Mouse (Mus musculus) limb, embryonic 13.5 days (tissue): ENCODE measurements around the gene Zfp750. TPM values are rescaled to one million over a fixed set of nuclear protein-coding genes. Genes with fewer than 3 reads are reported as not detected.
A peak's percentile ranks its signal among the peaks of the same experiment; 100 is the strongest.

Source experiments
- ATAC-seq: fragments of 200-750 bp; cut with Nextera tagmentation; 2 replicates; pipeline ENCODE4 v1.8.0; 2017; ENCODE audit warnings: low read depth, moderate number of reproducible peaks, moderate TSS enrichment; ENCODE audit not compliant: low FRiP score
- H3K27ac ChIP-seq: fragments of 300-500 bp; sonication (generic); 2 replicates; pipeline ENCODE4 v1.5.1; 2015; ENCODE audit warnings: inconsistent platforms, mild to moderate bottlenecking, moderate library complexity
- H3K27me3 ChIP-seq: fragments of 300-500 bp; sonication (generic); 2 replicates; pipeline ENCODE4 v1.6.1; 2015; ENCODE audit warnings: mild to moderate bottlenecking, inconsistent platforms
- H3K36me3 ChIP-seq: fragments of 300-500 bp; sonication (generic); 2 replicates; pipeline ENCODE4 v1.6.1; 2015; ENCODE audit warnings: inconsistent platforms, mild to moderate bottlenecking, moderate library complexity
- H3K4me1 ChIP-seq: fragments of 300-500 bp; sonication (generic); 2 replicates; pipeline ENCODE4 v1.6.1; 2015; ENCODE audit warnings: inconsistent platforms
- H3K4me2 ChIP-seq: fragments of 300-500 bp; sonication (generic); replicated peaks from 2 replicates; pipeline ENCODE4 v1.6.1; 2015; ENCODE audit warnings: inconsistent platforms, mild to moderate bottlenecking, moderate library complexity
- H3K4me3 ChIP-seq: fragments of 300-500 bp; sonication (generic); 2 replicates; pipeline ENCODE4 v1.5.1; 2015; ENCODE audit warnings: moderate library complexity, mild to moderate bottlenecking, inconsistent platforms
- H3K9ac ChIP-seq: fragments of 300-500 bp; sonication (generic); 2 replicates; pipeline ENCODE4 v1.6.1; 2015; ENCODE audit warnings: mild to moderate bottlenecking, inconsistent platforms
- H3K9me3 ChIP-seq: fragments of 300-500 bp; sonication (generic); 2 replicates; pipeline ENCODE4 v1.6.1; 2016; ENCODE audit warnings: inconsistent platforms
- WGBS: fragments of 180-500 bp; shearing (Covaris S2); methylation state at CpG from one replicate; pipeline ENCODE4 v1.1.7; 2015; 5-methylcytosine and 5-hydroxymethylcytosine counted together
- polyA plus RNA-seq: library from polyadenylated mRNA; unstranded; fragments of >200 nt; fragmentation: Nextera tagmentation; extraction: Ambion mirVana; gene quantifications from 2 replicates; pipeline ENCODE4 v1.2.1, GENCODE M21; 2015

The Zfp750 gene
- polyA plus RNA-seq, 1 experiment from 2014 or later = 5.4 TPM

DNA sequence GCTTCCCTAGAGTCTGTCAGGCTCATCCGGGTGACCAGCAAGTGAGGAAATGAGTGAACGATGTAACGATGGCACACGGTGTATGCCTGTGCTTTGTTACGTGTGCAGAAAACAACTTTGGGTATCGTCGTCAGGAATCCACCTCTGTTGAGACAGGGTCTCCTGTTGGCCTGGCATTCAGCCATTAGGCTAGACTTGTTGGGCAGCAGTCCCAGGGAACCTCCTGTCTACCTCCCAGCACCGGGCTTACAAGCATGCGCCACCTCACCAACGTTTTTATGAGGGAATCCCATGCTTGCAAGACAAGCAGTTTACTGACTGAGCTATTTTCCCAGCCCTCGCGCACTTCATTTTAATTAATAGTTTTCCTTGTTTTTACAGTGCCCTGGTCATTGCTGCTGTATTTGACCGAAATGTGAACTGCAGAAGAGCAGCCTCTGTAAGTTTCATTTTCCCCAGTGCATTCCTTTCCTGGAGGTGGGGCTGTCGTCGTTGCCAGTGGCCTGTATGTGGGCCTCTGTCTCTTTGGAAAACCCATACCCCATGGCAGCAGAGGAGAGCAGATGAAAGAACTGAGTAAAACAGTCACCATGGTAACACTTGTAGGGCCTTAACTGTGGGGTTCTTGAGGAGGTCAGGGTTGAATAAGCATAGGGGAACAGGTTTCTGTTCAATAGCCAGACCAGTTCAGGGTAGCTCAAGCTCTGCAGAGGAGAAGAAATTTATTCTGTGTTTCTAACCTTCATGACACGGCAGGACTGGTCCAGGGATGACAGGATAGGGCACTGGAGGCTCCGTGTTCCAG is 30.9 kb upstream of the Zfp750 start:
- peak overlapping the region; percentile 77 for H3K27ac ChIP-seq
- H3K9me3 ChIP-seq = no peaks in the 10 kb centered on the region
- H3K9ac ChIP-seq = no peak overlapping the region
- ATAC-seq = peak; percentile 68
- no peak overlapping the region for H3K4me3 ChIP-seq
- no peaks in the 10 kb centered on the region for H3K36me3 ChIP-seq
- peaks cover 54% of the 10 kb centered on the region for H3K4me1 ChIP-seq
- H3K4me2 ChIP-seq = peak overlapping the region; percentile 32
- no peaks in the 10 kb centered on the region for H3K27me3 ChIP-seq
- 43% methylated on average over 17 of the region's 17 CpGs for WGBS

DNA sequence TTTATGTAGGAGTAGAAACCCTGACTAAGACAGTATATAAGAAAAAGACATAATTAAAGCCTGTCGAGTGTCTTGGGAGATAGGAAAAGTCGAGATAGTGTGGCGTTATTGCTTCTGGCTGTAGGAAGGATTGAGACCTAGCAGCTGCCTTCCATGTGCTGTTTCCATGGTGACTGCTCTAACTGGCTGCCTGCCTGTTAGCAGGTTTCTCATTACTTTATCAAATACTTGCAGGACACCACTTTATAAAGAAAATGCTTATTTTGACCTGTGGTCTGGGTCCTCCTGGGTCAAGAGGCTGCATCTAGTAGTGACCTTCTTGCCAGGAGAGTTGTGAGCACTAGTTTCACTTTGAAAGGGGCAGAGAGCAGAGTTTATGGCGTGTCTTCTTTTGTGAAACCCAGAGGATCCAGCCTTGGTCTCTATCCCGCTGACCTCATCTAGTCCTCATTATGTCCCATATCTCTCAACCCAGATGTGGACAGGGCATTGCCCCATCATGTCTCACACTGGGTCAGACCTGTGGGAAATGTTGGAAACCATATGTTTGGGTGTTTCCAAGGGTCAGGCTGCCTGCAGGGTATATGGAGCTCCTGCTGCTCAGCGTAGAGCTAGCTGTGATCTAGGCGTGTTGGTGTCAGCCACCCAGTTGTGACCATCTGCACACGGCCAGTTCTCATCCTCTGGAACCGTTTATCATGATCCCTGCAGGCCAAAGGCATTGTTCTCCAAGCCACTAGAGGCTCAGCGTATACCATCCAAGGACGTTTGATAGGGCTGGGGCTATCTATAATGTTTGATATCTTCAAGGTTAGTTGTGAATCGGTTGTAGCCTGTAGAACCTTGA is 30.1 kb upstream of the Zfp750 start:
- Histone ChIP-seq H3K27me3 (no peaks in the 10 kb centered on the region), H3K4me2 (peak overlapping the region; percentile 32; the same call in 1 of the 2 replicates), H3K27ac (peak overlapping the region; percentile 77; the same call in 1 of the 2 replicates), H3K9ac (no peak overlapping the region), H3K4me3 (no peak overlapping the region), H3K36me3 (no peaks in the 10 kb centered on the region), H3K4me1 (peaks cover 61% of the 10 kb centered on the region), H3K9me3 (no peaks in the 10 kb centered on the region)
- 67% methylated on average over 12 of the region's 12 CpGs for WGBS
- 0 out of 2 replicates have a peak, but pooled peaks have one; percentile 16 for ATAC-seq

DNA sequence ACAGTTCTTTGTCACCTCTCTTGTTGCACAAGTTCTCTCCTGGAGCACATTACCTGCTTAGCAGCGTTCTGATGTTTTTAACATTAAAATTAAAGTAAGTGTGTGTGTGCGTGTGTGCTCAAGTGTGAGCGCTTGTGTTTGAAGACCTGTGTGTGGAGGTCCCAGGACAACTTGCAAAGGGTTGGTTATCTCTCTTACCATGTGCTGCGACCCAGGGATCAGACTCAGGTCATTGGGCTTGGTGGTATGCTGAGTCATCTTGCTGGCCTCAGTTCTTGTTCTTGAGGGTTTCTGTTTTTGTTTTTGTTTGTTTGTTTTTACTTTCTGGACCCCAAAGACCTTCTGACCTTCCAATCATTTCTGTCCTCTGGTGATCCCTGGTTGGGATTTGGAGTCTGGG is 28.8 kb upstream of the Zfp750 start:
- Histone ChIP-seq H3K27me3 (no peaks in the 10 kb centered on the region), H3K9me3 (no peaks in the 10 kb centered on the region)
- WGBS = 90% methylated on average over 4 of the region's 4 CpGs

DNA sequence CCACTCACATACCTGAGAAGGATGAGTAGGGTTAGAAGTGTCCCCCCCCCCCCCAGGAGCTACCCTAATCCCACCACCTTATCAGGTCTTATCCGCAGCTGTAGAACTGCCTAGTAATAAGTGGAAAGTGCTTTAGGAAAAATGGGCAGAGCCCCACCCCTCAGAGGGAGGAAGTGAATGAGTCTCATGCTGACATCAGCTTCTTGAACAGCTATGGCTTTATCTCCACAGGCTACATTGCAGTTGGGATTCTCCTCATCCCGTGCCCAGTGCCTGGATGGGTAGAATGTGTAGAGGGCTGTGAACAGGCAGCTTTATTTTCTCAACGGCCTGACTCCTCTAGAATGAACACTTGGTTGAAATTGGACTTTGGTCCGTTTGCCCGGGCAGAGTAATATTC is 28.1 kb upstream of the Zfp750 start:
- no peak for ATAC-seq
- no peak overlapping the region for H3K27ac ChIP-seq
- peaks cover 53% of the 10 kb centered on the region for H3K4me1 ChIP-seq
- H3K9ac ChIP-seq = no peak overlapping the region
- 92% methylated on average over 5 of the region's 5 CpGs for WGBS
- H3K4me3 ChIP-seq = no peak overlapping the region
- H3K27me3 ChIP-seq = no peaks in the 10 kb centered on the region
- no peaks in the 10 kb centered on the region for H3K9me3 ChIP-seq
- no peak overlapping the region for H3K4me2 ChIP-seq
- H3K36me3 ChIP-seq = peaks cover 3% of the 10 kb centered on the region; the same call in 1 of the 2 replicates

More for the DNA sequence above, 28.8 kb upstream of the Zfp750 start:
- Histone ChIP-seq H3K4me2 (no peak overlapping the region), H3K36me3 (no peaks in the 10 kb centered on the region; the same call in 1 of the 2 replicates), H3K9ac (no peak overlapping the region), H3K27ac (no peak overlapping the region), H3K4me1 (peaks cover 58% of the 10 kb centered on the region), H3K4me3 (no peak overlapping the region)
- no peak for ATAC-seq

DNA sequence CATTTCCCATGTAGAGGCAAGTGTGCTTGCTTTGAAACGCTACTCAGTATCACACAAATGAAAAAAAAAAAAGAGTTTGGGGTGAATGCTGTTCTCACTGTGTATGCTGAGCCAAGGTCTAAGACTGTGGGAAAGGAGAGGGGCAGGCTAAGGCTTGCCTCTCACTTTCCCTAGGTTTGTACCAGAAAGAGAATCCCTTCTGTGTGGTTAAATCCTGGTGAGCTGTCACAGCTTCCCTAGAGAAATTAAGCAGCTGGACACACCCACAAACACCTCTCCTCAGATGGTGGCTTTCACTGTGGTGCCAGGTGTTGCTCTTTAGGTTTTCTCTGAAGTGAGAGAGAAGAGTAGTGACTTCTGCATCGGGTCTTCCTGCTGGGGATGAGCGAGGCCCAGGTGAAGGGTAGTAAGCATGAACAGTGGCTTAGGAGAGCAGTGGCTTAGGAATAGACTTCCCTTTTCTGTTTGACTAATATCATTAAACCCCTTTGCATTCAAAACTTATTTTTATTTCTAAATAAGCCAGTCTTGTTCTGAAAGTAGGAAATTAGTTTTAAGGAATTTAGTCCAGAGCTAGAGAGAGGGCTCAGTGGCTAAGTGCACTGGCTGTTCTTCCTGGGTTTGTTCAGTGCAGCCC is 26.4 kb upstream of the Zfp750 start:
- H3K9ac ChIP-seq = no peak overlapping the region
- H3K4me3 ChIP-seq = no peak overlapping the region
- H3K4me1 ChIP-seq = peaks cover 37% of the 10 kb centered on the region
- H3K36me3 ChIP-seq = peaks cover 11% of the 10 kb centered on the region
- H3K27ac ChIP-seq = peak overlapping the region; percentile 48; the same call in 1 of the 2 replicates
- no peak overlapping the region for H3K4me2 ChIP-seq
- no peaks in the 10 kb centered on the region for H3K27me3 ChIP-seq
- H3K9me3 ChIP-seq = no peaks in the 10 kb centered on the region
- WGBS = 62% methylated on average over 3 of the region's 3 CpGs
- ATAC-seq = no peak

DNA sequence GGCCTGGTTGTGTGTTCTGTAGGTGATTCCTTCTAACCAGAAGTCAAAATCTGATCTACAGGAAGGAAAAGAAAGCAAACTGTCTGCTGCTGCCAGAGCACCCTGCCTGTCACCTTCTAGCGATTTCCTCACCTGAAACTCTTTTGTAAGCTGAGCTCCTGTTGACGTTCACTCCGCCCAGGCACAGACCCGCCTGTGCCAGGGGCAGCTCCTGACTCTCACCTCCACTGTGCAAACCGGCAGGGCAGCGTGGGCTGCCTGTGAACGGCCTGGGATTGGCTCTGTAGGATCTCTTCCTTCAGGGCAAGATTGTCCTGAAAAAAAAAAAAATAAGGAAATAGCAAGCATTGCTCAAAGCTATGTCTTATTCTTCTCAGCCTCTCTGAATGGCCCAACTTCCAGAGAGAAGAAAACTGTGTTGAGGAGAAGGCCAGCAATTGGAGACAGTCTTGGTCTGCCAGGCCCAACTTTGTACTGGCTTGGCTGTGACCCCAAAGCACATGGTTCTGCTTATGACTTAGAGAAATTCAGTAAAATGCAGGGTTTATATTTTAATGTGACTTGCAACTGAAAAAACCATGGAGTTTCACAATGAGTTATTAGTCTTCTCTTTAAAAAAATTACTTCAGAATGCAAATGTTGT is 25.7 kb upstream of the Zfp750 start:
- no peak overlapping the region for H3K9ac ChIP-seq
- no peak overlapping the region for H3K4me3 ChIP-seq
- no peak overlapping the region for H3K4me2 ChIP-seq
- ATAC-seq = no peak
- H3K4me1 ChIP-seq = peaks cover 31% of the 10 kb centered on the region
- H3K27me3 ChIP-seq = no peaks in the 10 kb centered on the region
- H3K9me3 ChIP-seq = no peaks in the 10 kb centered on the region
- H3K27ac ChIP-seq = peak overlapping the region; percentile 59
- 51% methylated on average over 7 of the region's 7 CpGs for WGBS
- H3K36me3 ChIP-seq = peaks cover 11% of the 10 kb centered on the region

DNA sequence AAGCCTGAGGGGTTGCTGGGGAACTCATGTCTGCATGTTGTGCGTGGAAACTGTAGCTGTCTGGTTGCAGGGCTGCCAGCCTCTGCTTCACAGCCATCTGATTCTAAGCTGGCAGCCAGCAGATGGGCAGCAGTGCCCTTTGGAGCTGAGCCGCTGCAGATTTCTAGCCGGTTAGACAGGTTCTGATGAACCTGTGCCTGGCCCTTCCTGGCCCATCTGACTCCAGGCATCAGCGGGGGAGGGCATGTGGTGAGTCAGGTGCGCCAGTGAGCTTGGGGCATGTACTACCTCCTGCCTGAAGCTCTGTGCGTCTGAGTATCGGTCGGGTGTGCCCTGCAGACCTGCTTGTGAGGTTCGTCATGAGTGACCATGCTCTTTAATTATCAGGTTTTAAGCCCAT is 24.8 kb upstream of the Zfp750 start:
- no peak for ATAC-seq
- no peak overlapping the region for H3K4me3 ChIP-seq
- no peak overlapping the region for H3K4me2 ChIP-seq
- H3K4me1 ChIP-seq = peaks cover 21% of the 10 kb centered on the region
- no peak overlapping the region; the same call in 1 of the 2 replicates for H3K27ac ChIP-seq
- no peaks in the 10 kb centered on the region for H3K27me3 ChIP-seq
- WGBS = 80% methylated on average over 9 of the region's 9 CpGs
- no peak overlapping the region for H3K9ac ChIP-seq
- H3K9me3 ChIP-seq = no peaks in the 10 kb centered on the region
- H3K36me3 ChIP-seq = peaks cover 11% of the 10 kb centered on the region

DNA sequence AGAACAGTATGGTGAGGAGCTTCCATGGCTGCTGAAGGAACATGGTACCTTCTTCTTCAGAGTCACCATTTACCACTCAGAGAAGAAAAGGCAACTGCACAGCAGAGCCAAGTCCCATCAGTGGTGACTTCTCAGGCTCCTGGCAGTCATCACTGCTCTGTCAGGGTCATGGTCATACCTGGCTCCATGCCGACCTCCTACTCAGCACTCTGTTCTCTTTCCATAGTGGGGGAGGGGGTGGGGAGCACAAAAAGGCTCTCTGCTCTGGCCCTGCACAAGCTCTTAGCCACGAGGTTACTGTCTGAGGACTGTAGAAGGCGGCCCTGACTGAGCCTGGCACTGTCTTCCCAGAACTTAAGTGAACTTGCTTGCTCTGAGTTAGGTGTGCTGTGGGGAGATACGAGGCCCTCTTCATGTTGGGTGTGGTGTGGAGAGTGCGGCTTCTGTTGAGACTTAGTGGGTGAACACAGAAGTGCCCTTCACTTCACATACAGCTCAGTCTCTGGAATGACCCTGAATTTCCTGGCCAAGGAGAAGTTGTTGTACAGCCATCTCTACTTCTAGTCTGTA is 24.2 kb upstream of the Zfp750 start:
- no peak for ATAC-seq

DNA sequence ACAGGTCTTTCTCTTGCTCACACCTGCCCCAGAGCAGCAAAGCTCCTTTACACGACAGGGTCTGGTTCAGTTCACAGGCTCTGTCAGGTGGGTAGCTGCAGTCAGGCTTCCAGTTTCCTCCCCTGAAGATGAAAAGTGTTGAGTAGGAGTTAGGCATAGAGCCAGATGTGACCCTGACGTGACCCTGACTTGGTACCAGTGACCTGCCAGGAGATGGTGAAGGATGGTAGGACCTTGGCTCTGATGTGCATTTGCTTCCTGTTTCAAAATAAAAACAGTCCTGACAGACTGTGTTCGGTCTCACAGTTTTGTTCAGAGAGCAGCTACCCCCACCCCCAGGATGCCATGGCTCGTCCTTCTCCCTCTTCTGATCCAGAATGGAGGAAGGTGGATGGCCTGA is 23.3 kb upstream of the Zfp750 start:
- Histone ChIP-seq H3K36me3 (peaks cover 11% of the 10 kb centered on the region), H3K9me3 (no peaks in the 10 kb centered on the region), H3K4me1 (peaks cover 19% of the 10 kb centered on the region), H3K27me3 (no peaks in the 10 kb centered on the region), H3K4me2 (no peak overlapping the region), H3K27ac (no peak overlapping the region), H3K4me3 (no peak overlapping the region), H3K9ac (no peak overlapping the region)
- ATAC-seq = no peak
- WGBS = 68% methylated on average over 4 of the region's 4 CpGs

More for the DNA sequence above, 24.2 kb upstream of the Zfp750 start:
- Histone ChIP-seq H3K4me1 (peaks cover 19% of the 10 kb centered on the region), H3K36me3 (peaks cover 11% of the 10 kb centered on the region), H3K9me3 (no peaks in the 10 kb centered on the region), H3K4me3 (no peak overlapping the region), H3K4me2 (no peak overlapping the region), H3K9ac (no peak overlapping the region), H3K27ac (no peak overlapping the region), H3K27me3 (no peaks in the 10 kb centered on the region)
- WGBS = 86% methylated on average over 5 of the region's 5 CpGs

DNA sequence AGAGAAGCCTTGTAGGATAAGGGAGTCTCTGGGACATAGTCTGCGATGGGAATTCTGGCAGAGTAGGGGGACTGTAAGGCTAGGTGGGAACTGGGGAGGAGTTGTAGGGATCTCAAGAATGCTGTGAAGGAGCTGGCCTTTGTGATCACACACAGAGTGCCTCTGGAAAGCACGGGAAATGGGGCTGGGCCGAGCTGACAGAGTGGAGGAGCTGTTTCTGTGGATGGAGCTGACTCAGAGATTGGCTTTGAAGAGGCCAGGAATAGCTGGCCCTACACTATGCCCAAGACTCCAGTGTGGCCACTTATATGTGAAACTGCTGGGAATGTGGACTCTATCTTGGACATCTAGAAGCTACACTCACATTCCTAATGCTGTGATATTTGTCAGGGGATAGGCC is 17.4 kb upstream of the Zfp750 start:
- Histone ChIP-seq H3K4me1 (peaks cover 32% of the 10 kb centered on the region), H3K9me3 (no peaks in the 10 kb centered on the region), H3K27ac (no peak overlapping the region; the same call in 1 of the 2 replicates), H3K4me3 (no peak overlapping the region), H3K36me3 (peaks cover 6% of the 10 kb centered on the region; the same call in 1 of the 2 replicates), H3K9ac (no peak overlapping the region), H3K4me2 (no peak overlapping the region), H3K27me3 (no peaks in the 10 kb centered on the region)
- 33% methylated on average over 3 of the region's 3 CpGs for WGBS
- no peak for ATAC-seq

DNA sequence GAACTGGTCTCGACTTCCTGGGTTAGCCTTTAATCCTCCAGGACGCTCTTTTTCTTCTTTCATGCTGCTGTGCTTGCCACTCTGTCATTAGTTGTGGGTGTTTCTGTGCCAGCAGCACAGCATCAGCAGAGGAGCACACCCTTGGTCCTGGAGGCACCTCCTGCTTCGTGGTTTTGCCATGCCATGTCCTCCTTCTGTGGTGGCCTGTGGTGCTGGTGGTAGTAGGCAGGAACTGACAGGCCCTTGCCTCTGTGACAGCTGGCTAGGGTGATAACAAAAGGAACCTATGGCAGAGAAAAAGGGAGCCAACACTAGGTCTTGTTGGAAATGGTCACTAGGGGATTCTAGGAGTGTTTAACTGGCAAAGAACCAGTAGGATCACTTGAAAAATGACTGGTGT is 10.6 kb upstream of the Zfp750 start:
- Histone ChIP-seq H3K9ac (no peak overlapping the region), H3K27me3 (no peaks in the 10 kb centered on the region), H3K27ac (no peak overlapping the region), H3K4me3 (no peak overlapping the region), H3K36me3 (no peaks in the 10 kb centered on the region), H3K9me3 (no peaks in the 10 kb centered on the region), H3K4me1 (peaks cover 16% of the 10 kb centered on the region), H3K4me2 (no peak overlapping the region)
- WGBS = 94% methylated on average over 3 of the region's 3 CpGs
- ATAC-seq = no peak
